Mouse (Mus musculus) liver, adult 2 months (tissue): ENCODE data around the gene Rps15a.

Experiments used
- CTCF ChIP-seq: fragments of 200-500 bp; IDR thresholded peaks from 2 replicates; pipeline ENCODE4 v1.5.1; 2011; ENCODE audit warnings: low read depth, low read length, control low read depth
- POLR2A ChIP-seq: fragments of 200-500 bp; IDR thresholded peaks from 2 replicates; pipeline ENCODE4 v1.6.1; 2011; ENCODE audit warnings: low read length, control low read depth; ENCODE audit not compliant: insufficient read depth; ENCODE audit errors: extremely low read depth

DNA sequence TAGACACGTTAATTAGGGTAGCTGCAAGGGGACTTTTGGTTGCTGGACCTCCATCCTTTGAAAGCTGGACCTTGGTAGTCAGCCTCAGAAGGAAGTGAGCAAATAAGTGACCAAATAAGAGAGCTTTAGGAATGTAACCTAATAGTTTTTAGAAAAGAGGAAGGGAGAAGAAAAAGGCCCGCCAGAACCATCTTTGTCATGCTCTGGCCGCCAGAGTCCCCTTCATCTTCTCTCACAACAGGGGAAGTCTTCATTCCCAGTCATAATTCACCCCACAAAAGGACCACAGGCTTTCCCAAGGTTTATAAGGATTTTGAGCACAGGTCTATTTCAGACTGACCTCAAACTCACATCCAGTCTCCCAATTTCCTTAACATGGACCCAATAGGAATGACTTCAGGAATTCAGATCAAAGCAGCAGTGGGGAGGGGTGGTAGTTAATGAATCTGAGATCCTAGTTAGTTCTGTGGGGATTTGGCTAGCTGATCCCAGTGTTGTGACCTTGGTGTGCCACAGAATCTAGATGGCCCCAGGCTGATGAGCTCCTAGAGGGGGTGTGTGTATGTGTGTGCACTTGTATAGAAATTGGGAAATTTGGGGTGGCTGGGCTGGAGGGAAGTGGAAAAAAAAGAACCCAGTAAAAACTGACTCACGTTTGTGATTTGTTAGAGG lies 1.7 kb upstream of the Rps15a start:
- TF ChIP-seq CTCF, result no peak
- TF ChIP-seq POLR2A, result no peak
